Mouse (Mus musculus) brain, embryonic 18.5 days (tissue): ENCODE data around the gene Krt77.

Experiments used
- DNase-seq: peaks from one replicate; pipeline ENCODE4 v3.0.0-alpha.2; 2012; ENCODE audit warnings: low read depth, low spot score

The Krt77 gene

DNA sequence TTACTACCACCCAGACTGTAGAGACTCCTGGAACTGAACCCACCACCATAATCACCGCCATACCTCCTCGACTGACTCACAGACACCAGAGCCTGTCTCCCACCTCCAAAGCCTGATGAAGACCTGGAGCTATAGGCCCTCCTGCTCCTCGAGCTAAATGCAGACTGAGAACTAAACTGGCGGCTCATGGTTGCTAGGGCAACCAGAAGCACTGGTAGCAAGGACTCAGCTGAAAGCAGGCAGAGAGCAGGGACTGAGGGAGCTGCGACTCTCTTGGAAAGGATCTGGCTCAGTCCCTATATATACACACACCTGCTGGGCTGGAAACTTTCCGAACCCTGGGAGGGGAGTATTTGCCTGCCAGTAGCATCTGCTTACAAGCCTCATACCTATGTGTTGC lies at the start of gene Krt77:
Krt77 (minus strand) TSS at position 275 of the 400 bp plus-strand sequence.
- DNase-seq: peak; percentile 59

DNA sequence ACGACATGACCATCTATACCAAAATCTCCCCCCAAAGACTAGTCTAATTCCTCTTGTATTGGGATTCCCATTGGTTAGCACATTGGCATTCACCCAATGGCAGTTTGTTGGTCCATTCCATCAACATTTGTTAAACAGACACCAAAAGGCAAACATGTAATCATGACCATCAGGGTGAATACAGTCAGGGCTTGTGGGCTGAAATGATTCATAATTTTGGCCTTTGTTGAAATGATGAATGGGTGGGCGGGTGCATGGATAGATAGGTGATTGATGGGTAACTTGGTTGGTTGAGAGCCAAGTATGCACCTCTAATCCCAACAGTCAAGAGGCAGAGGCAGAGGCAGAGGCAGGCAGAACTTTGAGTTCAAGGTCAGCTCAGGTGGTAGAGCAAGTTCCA lies 46.6 kb upstream of the Krt77 start:
- no peak for DNase-seq

- no peak for DNase-seq
Observed at GRCm38 (mm10) chr15:101904849-101905248, 35.3 kb upstream of the Krt77 start.

DNA sequence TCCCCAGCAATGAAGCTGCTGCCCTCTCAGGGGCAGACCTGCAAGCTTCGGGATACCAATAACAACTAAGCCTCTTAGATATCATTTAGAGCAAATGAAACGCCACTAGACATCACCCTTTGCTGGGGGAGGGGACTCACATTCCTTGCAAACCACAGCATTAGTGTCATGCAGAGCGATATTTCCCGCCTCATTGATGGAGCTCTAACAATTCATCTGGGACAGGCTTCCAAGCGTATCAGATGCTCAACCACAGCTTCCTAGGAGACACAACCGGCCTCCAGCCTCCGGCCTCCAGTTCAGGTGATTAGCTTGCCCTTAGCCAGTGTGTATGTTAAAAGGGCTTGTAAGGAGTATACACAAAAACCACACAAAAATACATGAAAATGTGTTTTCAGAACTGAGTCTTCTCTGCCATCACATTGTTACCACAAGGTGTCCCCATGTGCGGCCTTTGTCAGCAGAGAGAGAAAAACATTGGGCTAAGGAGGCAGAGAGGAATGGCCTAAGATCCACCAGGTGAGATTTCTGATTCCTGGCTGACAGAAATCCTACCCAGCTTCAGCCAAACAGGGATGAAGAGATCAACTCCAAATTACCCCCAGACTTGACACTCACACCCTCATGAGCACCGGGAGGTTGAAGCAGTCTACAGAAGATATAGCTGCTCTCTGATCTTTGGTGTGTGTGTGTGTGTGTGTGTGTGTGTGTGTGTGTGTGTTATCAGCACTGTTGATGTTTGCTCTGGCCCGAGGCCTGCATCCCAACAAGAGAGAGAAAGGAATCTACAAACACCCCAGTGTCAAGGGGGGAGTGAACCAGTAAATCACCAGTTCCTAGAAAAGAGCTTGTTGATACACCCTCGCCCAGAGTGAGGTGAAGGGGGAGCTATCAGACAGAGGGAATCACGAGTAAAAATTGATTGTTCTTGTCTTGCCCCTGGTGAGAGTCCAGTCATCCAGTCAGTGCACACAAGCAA lies 33.0 kb upstream of the Krt77 start:
- DNase-seq: no peak

DNA sequence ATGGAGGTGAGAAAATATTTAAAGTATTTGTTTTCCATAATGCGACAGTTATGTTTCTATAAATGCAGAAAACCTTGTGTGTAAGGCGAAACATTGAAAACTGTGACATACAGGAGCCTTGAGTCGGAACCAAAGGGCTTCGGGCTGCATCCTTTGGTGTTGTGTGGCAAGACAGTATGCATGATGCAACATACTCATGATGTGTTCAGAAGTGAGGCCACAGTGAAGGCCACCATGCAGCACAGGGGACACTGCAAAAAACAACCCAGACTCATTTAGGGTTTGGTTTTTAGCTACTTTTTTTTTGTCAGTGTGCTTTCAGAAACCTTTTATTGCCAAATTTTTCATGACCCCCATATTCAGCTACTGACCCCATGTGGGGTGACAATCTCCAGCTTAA lies 25.7 kb upstream of the Krt77 start:
- no peak for DNase-seq

GRCm38 (mm10) chr15:101892820-101893219 lies 23.3 kb upstream of the Krt77 start, which contains the start of gene Krt76:
Krt76 (minus strand) TSS chr15:101892920.
- no peak for DNase-seq

GRCm38 (mm10) chr15:101879776-101880175 lies 10.3 kb upstream of the Krt77 start:
- DNase-seq: no peak

DNA sequence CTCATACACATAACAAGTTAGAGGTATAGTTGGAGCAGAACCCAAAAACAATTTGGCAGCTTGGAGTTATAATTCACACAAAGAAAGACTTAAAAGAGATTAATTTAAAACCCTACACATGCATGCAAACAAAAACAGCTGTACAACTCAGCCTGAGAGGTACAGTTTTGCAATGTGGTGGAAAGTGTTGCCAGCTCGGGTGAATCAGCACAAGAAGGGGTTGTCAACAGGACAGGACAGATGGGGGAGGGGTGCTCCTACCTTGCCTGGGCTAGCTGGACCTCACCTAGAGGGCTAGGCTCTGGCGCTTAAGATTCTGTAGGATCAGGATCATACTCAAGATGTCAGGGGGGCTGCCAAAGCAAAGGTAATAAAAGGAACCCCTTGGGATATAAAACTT lies 8.5 kb upstream of the Krt77 start:
- no peak for DNase-seq

GRCm38 (mm10) chr15:101874383-101874782 lies 4.9 kb upstream of the Krt77 start:
- no peak for DNase-seq

DNA sequence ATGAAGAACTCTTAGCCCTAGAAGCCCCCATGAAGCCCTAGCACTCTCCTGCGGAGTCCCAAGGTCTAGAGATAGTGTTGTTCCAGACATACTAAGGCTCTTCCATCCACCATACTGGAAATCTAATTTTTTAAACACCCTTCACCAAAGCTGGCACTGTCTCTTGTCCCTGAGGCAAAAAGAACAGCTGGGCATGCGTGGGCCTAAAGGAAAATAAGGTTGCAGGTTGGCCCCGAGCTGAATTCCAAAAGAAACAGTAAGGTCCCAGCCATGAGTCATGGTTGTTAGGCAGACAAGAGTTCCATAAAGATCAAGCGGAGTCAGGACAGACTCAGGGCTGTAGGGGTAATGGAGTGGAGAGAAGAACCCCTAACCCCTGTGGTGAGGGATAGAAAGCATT lies 3.7 kb upstream of the Krt77 start:
- DNase-seq: no peak

DNA sequence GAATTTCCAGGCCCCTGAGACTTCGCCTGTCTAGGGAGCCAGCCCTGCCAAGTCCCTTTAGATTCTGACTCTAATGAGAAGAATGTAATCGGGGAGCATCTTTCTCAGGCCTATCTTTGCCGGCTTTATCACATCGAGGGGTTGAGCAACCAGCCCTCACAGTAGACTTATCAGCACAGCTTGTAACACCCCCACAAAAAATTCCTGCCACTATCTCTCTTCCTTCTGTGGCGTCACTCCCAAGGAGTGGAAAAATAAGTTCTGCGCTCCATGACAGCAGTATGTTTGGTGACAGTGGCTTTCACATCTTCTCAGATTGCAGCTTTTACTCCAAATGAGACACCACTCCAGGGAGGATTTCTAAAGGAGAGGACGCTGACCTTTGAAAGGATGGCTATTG lies 2.8 kb downstream of the Krt77 start:
- no peak for DNase-seq

- DNase-seq: no peak
Observed at GRCm38 (mm10) chr15:101860421-101861130, 8.9 kb downstream of the Krt77 start.

- no peak for DNase-seq
Observed at GRCm38 (mm10) chr15:101859735-101860170, 9.8 kb downstream of the Krt77 start.

DNA sequence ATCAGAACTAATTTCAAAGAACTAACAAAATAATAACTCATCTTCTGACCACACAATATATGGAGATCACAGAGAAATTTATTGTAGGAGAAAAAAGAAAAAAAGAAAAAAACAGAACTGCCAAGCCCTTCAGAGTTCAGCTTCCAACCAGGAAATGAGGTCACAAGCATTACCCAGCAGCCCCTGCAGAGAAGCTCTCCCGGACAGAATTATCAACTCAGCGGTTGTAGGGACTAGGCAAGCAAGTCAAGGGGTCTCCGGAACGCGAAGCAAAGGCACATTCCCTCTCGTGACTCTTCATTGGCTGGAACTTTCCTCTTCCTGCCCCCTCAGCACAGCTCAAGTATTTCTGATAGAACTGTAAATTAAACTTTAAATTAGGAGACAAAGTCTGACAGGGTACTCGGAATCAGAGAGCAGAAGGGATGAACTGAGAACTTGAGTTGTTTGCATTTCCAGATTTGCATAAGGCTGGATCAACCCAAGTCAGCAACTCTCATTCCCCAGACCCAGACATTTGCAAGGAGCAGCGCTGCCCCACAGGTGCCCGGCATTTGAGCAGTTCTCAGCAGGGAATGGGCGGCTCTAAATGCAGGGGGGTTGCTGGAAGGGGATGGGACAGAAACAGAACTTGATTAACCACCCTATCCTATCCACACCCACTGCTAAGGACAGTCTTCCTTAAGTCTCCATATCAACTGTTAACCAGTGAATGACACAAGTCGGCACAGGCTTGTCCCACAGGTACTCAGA lies 10.7 kb downstream of the Krt77 start:
- no peak for DNase-seq

DNA sequence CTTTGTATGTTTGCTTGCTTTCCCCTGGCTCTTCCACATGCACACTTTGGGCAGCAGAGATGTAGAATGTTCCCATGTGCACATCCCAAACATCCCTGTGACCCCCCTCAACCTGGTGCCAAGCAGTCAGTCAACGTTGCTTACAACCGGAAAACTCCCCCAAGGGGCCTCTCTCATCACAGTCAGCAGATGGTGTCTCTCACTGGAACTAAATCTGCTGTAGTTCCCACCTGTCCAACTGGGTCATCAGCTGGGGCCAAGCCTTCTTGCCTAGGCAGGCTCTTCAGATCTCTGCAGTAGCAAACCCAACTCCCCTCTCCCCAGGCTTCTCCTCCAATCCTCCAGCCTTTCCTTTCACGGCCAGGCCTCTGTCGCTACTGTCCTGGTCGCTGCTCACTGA lies 12.8 kb downstream of the Krt77 start:
- DNase-seq: no peak

- no peak for DNase-seq
Observed at GRCm38 (mm10) chr15:101855732-101856131, 13.8 kb downstream of the Krt77 start.

DNA sequence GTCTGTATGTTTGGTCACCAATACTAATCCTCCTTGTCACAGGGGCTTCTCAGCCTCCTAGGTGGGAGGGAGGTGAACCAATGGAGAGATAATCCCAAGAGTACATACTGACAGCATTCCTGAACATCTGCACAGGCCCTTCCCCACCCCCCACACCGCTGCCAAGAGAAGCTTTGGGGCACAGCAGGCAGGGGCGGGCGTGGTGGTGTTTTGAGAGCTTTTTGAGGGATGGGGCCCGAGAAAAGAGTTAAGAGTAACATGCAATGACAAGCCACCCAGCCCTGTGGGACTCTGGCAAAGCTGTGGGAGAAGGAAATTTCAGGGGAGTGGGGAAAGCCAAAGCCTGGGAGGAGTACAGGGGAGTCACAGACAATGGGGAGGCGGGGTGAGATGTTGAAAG lies 15.2 kb downstream of the Krt77 start:
- no peak for DNase-seq

DNA sequence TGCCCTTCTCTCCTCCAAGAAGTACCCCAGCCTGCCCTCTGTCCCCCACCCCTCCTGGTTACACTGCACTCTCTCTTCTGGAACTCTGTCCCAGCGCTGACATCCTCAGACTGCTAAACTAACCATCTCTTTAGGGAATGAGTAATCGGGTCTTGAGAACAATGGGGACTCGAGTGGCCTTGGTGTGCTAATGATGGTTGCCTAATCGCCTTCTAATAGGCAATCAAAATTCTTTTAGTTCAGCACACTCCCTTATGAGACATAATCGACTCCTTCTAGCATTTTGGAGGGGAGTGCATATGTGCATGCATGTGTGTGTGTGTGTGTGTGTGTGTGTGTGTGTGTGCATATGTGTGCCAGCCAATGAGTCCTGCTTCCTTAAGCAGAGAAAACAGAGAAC lies 16.9 kb downstream of the Krt77 start:
- no peak for DNase-seq

- no peak for DNase-seq
Observed at GRCm38 (mm10) chr15:101850694-101851093, 18.8 kb downstream of the Krt77 start, which contains the start of gene Krt1. Krt1 (minus strand) TSS chr15:101850794.

DNA sequence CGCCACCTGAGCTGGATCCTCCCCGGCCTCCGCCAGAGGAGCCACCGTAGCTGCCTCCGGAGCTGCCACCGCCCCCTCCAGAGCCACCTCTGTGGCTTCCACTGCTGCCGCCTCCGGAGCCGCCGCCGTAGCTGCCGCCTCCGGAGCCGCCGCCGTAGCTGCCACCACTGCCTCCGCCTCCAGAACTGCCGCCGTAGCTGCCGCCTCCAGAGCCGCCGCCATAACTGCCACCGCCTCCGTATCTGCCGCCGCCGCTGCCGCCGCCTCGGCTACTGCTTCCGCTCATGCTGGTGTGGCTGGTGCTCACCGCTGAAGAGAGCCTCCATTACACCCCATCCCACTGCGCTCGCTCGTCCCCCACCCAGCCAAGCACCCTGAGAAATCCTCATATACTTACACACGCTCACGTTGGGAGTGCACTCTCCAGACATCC lies 23.5 kb downstream of the Krt77 start:
- DNase-seq: no peak

DNA sequence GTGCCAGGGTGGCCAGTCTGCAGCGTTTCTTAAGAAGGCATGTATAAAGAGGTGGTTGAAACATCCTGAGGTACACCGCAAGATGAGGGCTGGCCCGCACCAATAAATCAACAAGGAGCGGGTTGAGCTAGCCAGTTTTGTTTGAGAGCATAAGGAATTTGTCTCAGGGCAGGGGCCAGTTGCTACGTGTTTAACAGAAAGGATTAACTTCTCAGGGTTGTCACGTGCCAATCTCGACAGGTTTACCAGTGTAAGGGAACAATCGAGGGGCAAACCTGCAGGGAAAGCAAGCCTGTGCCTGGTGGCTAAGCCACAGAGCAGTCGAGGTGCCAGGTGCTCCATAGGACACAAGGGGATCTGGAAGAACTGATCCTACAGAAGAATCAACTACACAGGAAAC lies 26.3 kb downstream of the Krt77 start:
- no peak for DNase-seq
